Mouse (Mus musculus) heart, adult 18-20 months (tissue): ENCODE results near the gene Camk1. TPM values are rescaled to one million over a fixed set of nuclear protein-coding genes. Genes with fewer than 3 reads are reported as not detected.

Experiments
- DNase-seq, 2 experiments: peaks; one replicate each; pipeline ENCODE4 v3.0.0; 2021 to 2022; ENCODE audit warnings: mixed read lengths in 1 of 2
- total RNA-seq, 2 experiments: library from RNA; stranded (reverse); gene quantifications; 2 replicates each; pipeline ENCODE4 v1.2.3; 2021

The Camk1 gene
- total RNA-seq, 2 experiments from 2014 or later: 64.2 to 68.3 TPM

DNA sequence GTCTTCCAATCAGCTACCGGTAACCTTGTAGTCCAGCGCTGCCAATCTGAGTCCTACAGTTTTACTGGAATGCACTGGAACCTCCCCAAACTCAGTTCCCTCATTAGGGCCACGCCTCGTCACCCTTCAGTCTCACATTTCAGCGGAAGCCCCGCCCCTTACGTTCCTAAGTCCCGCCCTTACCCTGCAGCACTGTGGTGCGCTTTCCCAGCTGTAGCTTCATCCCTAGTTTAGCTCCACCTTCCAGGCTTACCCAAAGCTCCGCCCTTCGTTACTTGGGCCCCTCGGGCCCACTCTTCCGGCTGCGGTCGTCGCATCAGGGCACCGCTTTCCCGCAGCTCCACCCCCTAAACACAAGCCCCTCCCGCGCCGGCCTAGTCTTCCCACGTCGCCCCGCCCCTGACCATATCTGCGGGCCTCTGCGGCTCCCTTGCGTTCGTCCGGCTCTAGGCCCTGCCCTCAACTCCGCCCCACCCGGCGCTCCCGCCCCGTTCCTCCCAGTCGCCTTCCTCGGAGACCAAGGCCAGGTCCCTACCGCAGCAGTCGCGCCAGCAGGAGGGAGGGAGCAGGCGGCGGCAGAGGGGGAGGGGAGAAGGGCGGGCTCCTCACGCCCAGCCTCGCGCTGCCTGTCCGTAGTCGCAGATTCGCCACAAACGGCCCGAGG lies 37.3 kb downstream of the Camk1 start:
- DNase-seq: peak; percentile 99 to 100

- DNase-seq: peak; percentile 13 to 46
Observed at GRCm38 (mm10) chr6:113302258-113302657, 41.5 kb downstream of the Camk1 start.

DNA sequence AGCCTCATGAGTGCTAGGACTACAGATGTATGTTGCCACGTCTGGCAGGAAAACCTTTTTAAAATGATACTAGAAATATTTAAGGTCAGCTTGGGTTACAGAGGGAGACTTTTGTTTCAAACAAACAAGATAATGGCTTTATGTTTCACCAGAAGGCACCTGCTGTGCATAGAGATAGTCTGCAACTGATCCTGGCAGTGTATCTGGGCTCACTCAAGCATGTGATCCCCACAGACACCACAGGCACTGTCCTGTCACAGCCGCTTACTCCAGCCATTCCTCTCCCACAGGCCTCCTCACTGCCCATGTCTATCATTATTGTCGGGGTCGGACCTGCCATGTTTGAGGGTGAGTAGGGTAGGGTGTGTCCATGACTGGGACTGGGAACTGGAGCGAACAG lies 42.4 kb downstream of the Camk1 start:
- DNase-seq: no peak

DNA sequence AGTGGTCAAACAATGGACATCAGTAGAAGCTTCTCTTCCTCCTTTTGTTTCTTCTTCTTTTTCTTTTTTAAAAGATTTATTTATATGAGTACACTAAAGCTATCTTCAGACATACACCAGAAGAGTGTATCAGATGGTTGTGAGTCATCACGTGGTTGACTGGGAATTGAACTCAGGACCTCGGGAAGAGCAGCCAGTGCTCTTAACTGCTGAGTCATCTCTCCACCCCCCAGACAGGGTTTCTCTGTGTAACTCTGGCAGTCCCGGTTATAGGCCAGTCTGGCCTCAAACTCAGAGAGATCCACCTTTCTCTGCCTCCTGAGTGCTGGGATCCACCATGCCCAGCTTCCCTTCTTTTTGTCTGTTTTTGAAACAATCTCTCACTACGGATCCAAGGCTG lies 47.1 kb downstream of the Camk1 start:
- no peak for DNase-seq

DNA sequence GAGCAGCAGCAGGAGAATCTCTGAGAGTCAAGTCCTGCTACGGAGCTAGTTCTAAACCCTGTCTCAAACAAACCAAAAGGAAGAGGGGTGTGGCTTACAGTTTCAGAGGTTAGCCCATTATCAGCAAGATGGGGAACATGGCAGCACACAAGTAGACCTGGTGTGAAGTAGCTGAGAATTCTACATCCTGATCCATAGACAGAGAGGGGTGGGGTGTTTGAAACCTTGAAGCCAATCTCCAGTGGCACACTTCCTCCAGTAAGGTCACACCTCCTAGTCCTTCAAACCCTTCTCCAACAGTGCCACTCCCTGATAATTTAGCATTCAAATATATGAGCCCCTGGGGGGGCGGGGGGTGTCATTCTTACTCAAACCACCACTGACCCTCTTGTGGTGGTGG lies 47.7 kb downstream of the Camk1 start:
- DNase-seq: no peak

DNA sequence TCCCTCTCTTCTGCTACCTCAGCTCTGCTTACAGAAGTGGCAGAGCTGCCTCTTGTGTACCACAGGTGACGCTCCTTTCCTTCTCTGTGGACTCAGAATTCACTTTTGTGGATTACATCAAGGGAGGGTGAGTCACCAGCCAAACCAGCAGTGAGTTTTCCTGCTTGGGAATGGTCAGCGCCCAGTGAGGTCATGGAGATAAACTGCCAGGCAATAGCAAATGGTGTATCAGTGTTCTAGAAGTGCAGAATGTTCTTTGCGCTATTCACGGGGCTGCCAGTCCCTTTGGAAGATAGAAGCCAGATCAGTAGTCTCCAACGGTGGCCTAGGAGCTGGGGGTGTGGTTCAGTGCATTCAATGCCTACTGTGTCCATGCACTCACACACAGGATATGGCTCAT lies 50.8 kb downstream of the Camk1 start:
- peak; percentile 17 to 51 for DNase-seq

GRCm38 (mm10) chr6:113290346-113290745 lies 53.4 kb downstream of the Camk1 start:
- no peak for DNase-seq

DNA sequence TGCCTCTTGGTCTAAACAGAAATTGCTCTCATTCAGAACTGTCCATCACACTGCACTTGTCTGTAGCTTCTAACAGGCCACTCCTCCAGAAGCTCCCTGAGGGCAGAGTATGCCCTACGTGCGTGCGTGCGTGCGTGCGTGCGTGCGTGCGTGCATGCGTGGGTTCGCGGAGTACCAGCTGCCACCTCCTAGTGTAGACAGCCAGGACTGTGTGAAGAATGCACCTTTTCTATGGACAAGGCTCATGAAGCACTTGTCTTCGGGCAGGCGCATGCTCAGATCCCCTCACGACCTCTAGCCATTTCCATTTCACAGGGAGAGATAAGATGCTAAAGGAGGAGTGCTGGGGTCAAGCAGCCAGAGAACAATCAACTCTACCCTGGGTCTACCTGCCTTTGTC lies 54.4 kb downstream of the Camk1 start:
- no peak for DNase-seq

DNA sequence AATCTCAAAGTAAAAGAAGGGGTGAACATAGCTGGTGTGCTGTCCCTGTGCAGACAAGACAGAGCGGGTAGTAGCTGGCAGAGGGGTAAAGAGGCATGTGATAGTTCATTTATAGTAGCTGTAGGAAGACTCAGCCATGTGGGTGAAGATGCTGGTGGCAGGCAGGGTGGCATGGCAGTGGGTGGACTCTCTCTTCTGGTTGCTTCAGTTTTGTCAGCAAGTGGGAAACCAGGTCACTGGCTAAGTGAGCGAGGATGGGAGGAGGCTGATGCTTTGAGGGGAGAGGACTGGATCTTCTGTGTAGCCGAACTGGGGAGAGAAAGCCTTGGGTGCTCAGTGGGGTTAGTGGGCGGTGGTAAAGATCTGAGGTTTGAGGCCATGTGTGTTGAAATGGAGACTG lies 56.5 kb downstream of the Camk1 start:
- no peak for DNase-seq

DNA sequence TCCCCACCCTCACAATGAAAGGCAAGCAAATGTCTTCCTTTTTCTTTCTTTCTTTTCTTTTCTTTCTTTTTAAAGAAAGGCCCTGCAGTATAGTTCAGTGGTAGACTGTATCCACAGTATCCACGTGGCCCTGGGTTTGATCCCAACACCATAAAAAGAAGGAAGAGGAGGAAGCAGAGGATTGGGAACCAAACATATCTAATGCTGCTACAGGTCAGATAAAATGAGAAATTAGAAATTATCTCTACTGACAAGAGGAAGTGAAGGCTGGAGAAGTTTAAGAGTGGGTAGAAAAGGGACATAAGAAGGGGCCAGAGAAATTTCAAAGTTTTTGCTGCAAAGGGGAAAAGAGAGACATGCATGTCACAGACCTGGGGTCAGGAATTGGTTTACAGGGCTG lies 57.5 kb downstream of the Camk1 start:
- no peak for DNase-seq

DNA sequence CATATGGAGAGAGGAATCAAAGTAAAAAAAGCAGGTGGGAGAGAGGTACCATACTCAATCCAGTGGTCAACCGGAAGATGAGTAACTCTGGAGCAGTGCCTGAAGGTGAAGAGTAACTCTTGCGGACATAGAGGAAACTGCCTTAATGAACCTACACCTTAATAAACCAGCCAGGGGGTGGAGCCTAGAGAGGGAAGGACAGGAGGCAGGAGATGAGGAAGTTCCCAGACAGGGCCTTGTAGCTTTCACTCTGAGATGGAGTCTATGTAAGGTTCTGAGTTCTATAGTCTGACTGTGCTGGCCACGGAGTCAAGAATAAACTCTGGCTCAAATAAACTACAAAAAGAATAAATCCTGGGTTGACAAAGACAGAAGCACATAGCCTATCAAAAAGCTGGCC lies 58.9 kb downstream of the Camk1 start:
- DNase-seq: no peak

Other genes starting within 250 kb of the Camk1 start
- under 1 TPM; 0.40 to 0.51 TPM for gene Lhfpl4, start 148.6 kb downstream of the Camk1 start, total RNA-seq
- 10 to 100 TPM; 12.7 to 17.6 TPM for gene Mtmr14, start 106.1 kb downstream of the Camk1 start, total RNA-seq
- gene Cpne9, start 61.7 kb downstream of the Camk1 start, total RNA-seq: not detected
- 10 to 100 TPM; 12.3 to 12.4 TPM for gene Brpf1, start 36.8 kb downstream of the Camk1 start, total RNA-seq
- 1 to 10 TPM; 4.5 to 6.9 TPM for gene Ogg1, start 17.0 kb downstream of the Camk1 start, total RNA-seq
- gene Tada3, start 33.9 kb upstream of the Camk1 start, total RNA-seq: 10 to 100 TPM; 24.9 to 28.1 TPM
- gene Arpc4, start 34.1 kb upstream of the Camk1 start, total RNA-seq: 10 to 100 TPM; 63.3 to 66.7 TPM
- gene Ttll3, start 45.3 kb upstream of the Camk1 start, total RNA-seq: 1 to 10 TPM in 1 of 2 experiments, under 1 TPM in 1; 0.77 to 1.3 TPM
- 10 to 100 TPM; 11.3 to 13.0 TPM for gene Rpusd3, start 75.4 kb upstream of the Camk1 start, total RNA-seq
- 10 to 100 TPM in 1 of 2 experiments, 1 to 10 TPM in 1; 6.7 to 53.2 TPM for gene Cidec, start 91.8 kb upstream of the Camk1 start, total RNA-seq
- gene Jagn1, start 98.6 kb upstream of the Camk1 start, total RNA-seq: 10 to 100 TPM; 20.8 to 22.8 TPM
- 1 to 10 TPM in 1 of 2 experiments, under 1 TPM in 1; 0.69 to 1.2 TPM for gene Il17re, start 114.5 kb upstream of the Camk1 start, total RNA-seq
- gene Il17rc, start 127.4 kb upstream of the Camk1 start, total RNA-seq: 1 to 10 TPM; 6.3 to 7.2 TPM
- 10 to 100 TPM; 47.6 to 55.7 TPM for gene Creld1, start 139.3 kb upstream of the Camk1 start, total RNA-seq
- gene Prrt3, start 157.9 kb upstream of the Camk1 start, total RNA-seq: not detected
- 10 to 100 TPM; 57.9 to 61.2 TPM for gene Emc3, start 187.7 kb upstream of the Camk1 start, total RNA-seq
- under 1 TPM; 0.10 to 0.33 TPM for gene Fancd2, start 187.7 kb upstream of the Camk1 start, total RNA-seq